Mouse (Mus musculus) brain, embryonic 14.5 days (tissue): ENCODE data around the gene Zfp639.

Source experiments
- CTCF ChIP-seq: fragments of 200-500 bp; IDR thresholded peaks from 2 replicates; pipeline ENCODE4 v1.5.1; 2012; ENCODE audit warnings: inconsistent platforms, mild to moderate bottlenecking, moderate library complexity, borderline replicate concordance; ENCODE audit not compliant: insufficient read depth, insufficient read length; ENCODE audit errors: extremely low read depth
- POLR2A ChIP-seq: fragments of 200-500 bp; IDR thresholded peaks from 2 replicates; pipeline ENCODE4 v1.6.1; 2012; ENCODE audit warnings: mild to moderate bottlenecking, inconsistent platforms, borderline replicate concordance; ENCODE audit not compliant: poor library complexity, insufficient read depth, insufficient read length, severe bottlenecking; ENCODE audit errors: extremely low read depth

- TF ChIP-seq POLR2A (no peak), CTCF (no peak)
These were observed 27.5 kb downstream of the Zfp639 start for GRCm38 (mm10) chr3:32537556-32537955.
